Mouse (Mus musculus) intestine, embryonic 16.5 days (tissue): ENCODE data around the gene Npas1. TPM values are rescaled to one million over a fixed set of nuclear protein-coding genes. Genes with fewer than 3 reads are reported as not detected.

Experiments used
- ATAC-seq: fragments of 200-750 bp; cut with Nextera tagmentation; 2 replicates; pipeline ENCODE4 v1.8.0; 2017; ENCODE audit warnings: moderate TSS enrichment, moderate library complexity
- H3K27ac ChIP-seq: fragments of 300-500 bp; sonication (generic); 2 replicates; pipeline ENCODE4 v1.5.1; 2014; ENCODE audit warnings: mild to moderate bottlenecking, low read length
- H3K27me3 ChIP-seq: fragments of 300-500 bp; sonication (generic); replicated peaks from 2 replicates; pipeline ENCODE4 v1.6.1; 2014; ENCODE audit warnings: low read length, control low read depth, mixed read lengths; ENCODE audit not compliant: control insufficient read depth, insufficient read depth
- H3K36me3 ChIP-seq: fragments of 300-500 bp; sonication (generic); 2 replicates; pipeline ENCODE4 v1.6.1; 2014; ENCODE audit warnings: low read length, control low read depth; ENCODE audit not compliant: control insufficient read depth, insufficient read depth
- H3K4me1 ChIP-seq: fragments of 300-500 bp; sonication (generic); 2 replicates; pipeline ENCODE4 v1.6.1; 2014; ENCODE audit warnings: low read length, control low read depth, mixed read lengths; ENCODE audit not compliant: control insufficient read depth, insufficient read depth
- H3K4me2 ChIP-seq: fragments of 300-500 bp; sonication (generic); 2 replicates; pipeline ENCODE4 v1.6.1; 2014; ENCODE audit warnings: low read depth, low read length, control low read depth
- H3K4me3 ChIP-seq: fragments of 300-500 bp; sonication (generic); 2 replicates; pipeline ENCODE4 v1.5.1; 2014; ENCODE audit warnings: mild to moderate bottlenecking, low read length
- H3K9ac ChIP-seq: fragments of 300-500 bp; sonication (generic); 2 replicates; pipeline ENCODE4 v1.6.1; 2014; ENCODE audit warnings: low read depth, low read length
- H3K9me3 ChIP-seq: fragments of 300-500 bp; sonication (generic); 2 replicates; pipeline ENCODE4 v1.6.1; 2016; ENCODE audit warnings: low read length, control low read depth; ENCODE audit not compliant: control insufficient read depth
- WGBS: fragments of 180-500 bp; shearing (Covaris S2); extraction: QIAGEN DNeasy Blood & Tissue Kit; methylation state at CpG from one replicate; pipeline ENCODE4 v1.1.7; 2014; 5-methylcytosine and 5-hydroxymethylcytosine counted together
- polyA plus RNA-seq: library from polyadenylated mRNA; unstranded; fragments of >200 nt; fragmentation: Nextera tagmentation; extraction: Ambion mirVana; gene quantifications from 2 replicates; pipeline ENCODE4 v1.2.1, GENCODE M21; 2015

Gene Npas1
- polyA plus RNA-seq, 1 experiment from 2014 or later, result 0.27 TPM

GRCm38 (mm10) chr7:16461705-16462104 lies 15.8 kb downstream of the Npas1 start:
- no peak overlapping the region for H3K4me2 ChIP-seq
- no peak overlapping the region for H3K9ac ChIP-seq
- WGBS, result 80% methylated on average over 6 of the region's 6 CpGs
- no peak for ATAC-seq
- no peak overlapping the region for H3K4me3 ChIP-seq
- H3K9me3 ChIP-seq, result no peaks in the 10 kb centered on the region
- H3K36me3 ChIP-seq, result no peaks in the 10 kb centered on the region
- no peaks in the 10 kb centered on the region for H3K4me1 ChIP-seq
- H3K27ac ChIP-seq, result no peak overlapping the region
- H3K27me3 ChIP-seq, result peaks cover 2% of the 10 kb centered on the region; the same call in 1 of the 2 replicates

GRCm38 (mm10) chr7:16461151-16461550 lies 16.4 kb downstream of the Npas1 start:
- Histone ChIP-seq H3K4me3 (no peak overlapping the region), H3K4me1 (no peaks in the 10 kb centered on the region), H3K9me3 (no peaks in the 10 kb centered on the region), H3K4me2 (no peak overlapping the region), H3K27ac (no peak overlapping the region), H3K36me3 (no peaks in the 10 kb centered on the region), H3K27me3 (peaks cover 2% of the 10 kb centered on the region; the same call in 1 of the 2 replicates), H3K9ac (no peak overlapping the region)
- no peak for ATAC-seq
- 63% methylated on average over 6 of the region's 6 CpGs for WGBS

GRCm38 (mm10) chr7:16460566-16460965 lies 17.0 kb downstream of the Npas1 start:
- no peak overlapping the region for H3K4me3 ChIP-seq
- H3K4me1 ChIP-seq, result no peaks in the 10 kb centered on the region
- peaks cover 2% of the 10 kb centered on the region; the same call in 1 of the 2 replicates for H3K27me3 ChIP-seq
- 45% methylated on average over 13 of the region's 13 CpGs for WGBS
- no peak overlapping the region for H3K27ac ChIP-seq
- no peak overlapping the region for H3K9ac ChIP-seq
- no peaks in the 10 kb centered on the region for H3K9me3 ChIP-seq
- H3K36me3 ChIP-seq, result no peaks in the 10 kb centered on the region
- ATAC-seq, result no peak
- no peak overlapping the region for H3K4me2 ChIP-seq

- no peak overlapping the region for H3K27ac ChIP-seq
- no peak overlapping the region for H3K4me3 ChIP-seq
- WGBS, result 84% methylated on average over 5 of the region's 5 CpGs
These were observed 21.2 kb downstream of the Npas1 start for GRCm38 (mm10) chr7:16456289-16456688.

GRCm38 (mm10) chr7:16455016-16455415 lies 22.5 kb downstream of the Npas1 start:
- H3K4me3 ChIP-seq, result no peak overlapping the region
- H3K4me2 ChIP-seq, result no peak overlapping the region
- H3K27ac ChIP-seq, result no peak overlapping the region
- H3K9me3 ChIP-seq, result no peaks in the 10 kb centered on the region
- H3K4me1 ChIP-seq, result peaks cover 9% of the 10 kb centered on the region
- no peak for ATAC-seq
- no peak overlapping the region for H3K9ac ChIP-seq
- 94% methylated on average over 14 of the region's 14 CpGs for WGBS
- no peaks in the 10 kb centered on the region for H3K27me3 ChIP-seq
- H3K36me3 ChIP-seq, result 0 out of 2 replicates have a peak, but pooled peaks cover 3% of the 10 kb centered on the region

More at GRCm38 (mm10) chr7:16456289-16456688, 21.2 kb downstream of the Npas1 start:
- Histone ChIP-seq H3K4me1 (peaks cover 9% of the 10 kb centered on the region), H3K4me2 (no peak overlapping the region), H3K9ac (no peak overlapping the region), H3K27me3 (peaks cover 2% of the 10 kb centered on the region; the same call in 1 of the 2 replicates), H3K9me3 (no peaks in the 10 kb centered on the region), H3K36me3 (0 out of 2 replicates have a peak, but pooled peaks cover 3% of the 10 kb centered on the region)
- ATAC-seq, result no peak

GRCm38 (mm10) chr7:16453118-16453711 lies 24.3 kb downstream of the Npas1 start:
- Histone ChIP-seq H3K36me3 (0 out of 2 replicates have a peak, but pooled peaks cover 3% of the 10 kb centered on the region), H3K4me2 (peak overlapping the region; percentile 86), H3K27ac (peak overlapping the region; percentile 57; the same call in 1 of the 2 replicates), H3K27me3 (no peaks in the 10 kb centered on the region), H3K9me3 (no peaks in the 10 kb centered on the region), H3K9ac (peak overlapping the region; percentile 84), H3K4me1 (peaks cover 9% of the 10 kb centered on the region), H3K4me3 (peak overlapping the region; percentile 84)
- WGBS, result under 1% methylated on average over 23 of the region's 23 CpGs
- peak; percentile 43 for ATAC-seq

GRCm38 (mm10) chr7:16452587-16453073 lies 24.9 kb downstream of the Npas1 start, which contains the start of gene Tmem160:
Tmem160 (plus strand) TSS chr7:16452779.
- under 1% methylated on average over 30 of the region's 30 CpGs for WGBS
- ATAC-seq, result peak; percentile 100
- Histone ChIP-seq H3K4me1 (peaks cover 9% of the 10 kb centered on the region), H3K9me3 (no peaks in the 10 kb centered on the region), H3K4me2 (peak within 1 kb of the TSS; percentile 86), H3K36me3 (0 out of 2 replicates have a peak, but pooled peaks cover 3% of the 10 kb centered on the region), H3K4me3 (peak within 1 kb of the TSS; percentile 84), H3K9ac (peak within 1 kb of the TSS; percentile 84), H3K27ac (peak within 1 kb of the TSS; percentile 57; the same call in 1 of the 2 replicates), H3K27me3 (no peaks in the 10 kb centered on the region)

- H3K9me3 ChIP-seq, result no peaks in the 10 kb centered on the region
- H3K36me3 ChIP-seq, result 0 out of 2 replicates have a peak, but pooled peaks cover 3% of the 10 kb centered on the region
- no peak overlapping the region for H3K4me3 ChIP-seq
- peaks cover 9% of the 10 kb centered on the region for H3K4me1 ChIP-seq
- no peaks in the 10 kb centered on the region for H3K27me3 ChIP-seq
- H3K4me2 ChIP-seq, result no peak overlapping the region
- H3K27ac ChIP-seq, result no peak overlapping the region
- no peak for ATAC-seq
- 78% methylated on average over 6 of the region's 6 CpGs for WGBS
- H3K9ac ChIP-seq, result no peak overlapping the region
These were observed 25.9 kb downstream of the Npas1 start for GRCm38 (mm10) chr7:16451656-16452055.

GRCm38 (mm10) chr7:16441241-16441640 lies 36.3 kb downstream of the Npas1 start:
- H3K9me3 ChIP-seq, result no peaks in the 10 kb centered on the region
- H3K27ac ChIP-seq, result no peak overlapping the region
- H3K4me3 ChIP-seq, result no peak overlapping the region
- no peak for ATAC-seq
- no peak overlapping the region for H3K9ac ChIP-seq
- no peaks in the 10 kb centered on the region for H3K4me1 ChIP-seq
- H3K27me3 ChIP-seq, result no peaks in the 10 kb centered on the region
- H3K4me2 ChIP-seq, result no peak overlapping the region
- H3K36me3 ChIP-seq, result peaks cover 3% of the 10 kb centered on the region
